Mouse (Mus musculus) liver, embryonic 14.5 days (tissue): ENCODE data around the gene Vwce. TPM values are rescaled to one million over a fixed set of nuclear protein-coding genes. Genes with fewer than 3 reads are reported as not detected.
A peak's percentile ranks its signal among the peaks of the same experiment; 100 is the strongest.

Experiments
- ATAC-seq: fragments of 200-750 bp; cut with Nextera tagmentation; 2 replicates; pipeline ENCODE4 v1.8.0; 2017; ENCODE audit warnings: moderate number of reproducible peaks, mild to moderate bottlenecking, moderate library complexity; ENCODE audit not compliant: insufficient read depth
- DNase-seq, 3 experiments: peaks; one replicate each; pipeline ENCODE4 v3.0.0-alpha.2; 2012 to 2013; ENCODE audit warnings: low read depth in 3 of 3, low spot score in 3 of 3
- H3K27ac ChIP-seq: fragments of 300-500 bp; sonication (generic); 2 replicates; pipeline ENCODE4 v1.5.1; 2014; ENCODE audit warnings: moderate library complexity, mild to moderate bottlenecking, control low read depth, inconsistent platforms
- H3K27me3 ChIP-seq: fragments of 300-500 bp; sonication (generic); 2 replicates; pipeline ENCODE4 v1.6.1; 2014; ENCODE audit warnings: mild to moderate bottlenecking, low read length, moderate library complexity; ENCODE audit not compliant: control insufficient read depth, insufficient read depth
- H3K36me3 ChIP-seq: fragments of 300-500 bp; sonication (generic); replicated peaks from 2 replicates; pipeline ENCODE4 v1.6.1; 2014; ENCODE audit warnings: low read depth; ENCODE audit not compliant: control insufficient read depth, insufficient read depth
- H3K4me1 ChIP-seq, 2 experiments: fragments of 200-500 bp in 1 of 2; fragments of 300-500 bp in 1 of 2; sonication (generic) in 1 of 2; replicated peaks; 2 replicates each; pipeline ENCODE4 v1.6.1; 2012 to 2014; ENCODE audit warnings: antibody characterized with exemption in 1 of 2, inconsistent platforms in 1 of 2, low read length in 1 of 2; ENCODE audit not compliant: control insufficient read depth in 2 of 2, insufficient read depth in 2 of 2
- H3K4me2 ChIP-seq: fragments of 300-500 bp; sonication (generic); 2 replicates; pipeline ENCODE4 v1.6.1; 2014; ENCODE audit warnings: low read depth, mild to moderate bottlenecking, control low read depth, moderate library complexity
- H3K4me3 ChIP-seq, 2 experiments: fragments of 200-500 bp in 1 of 2; fragments of 300-500 bp in 1 of 2; sonication (generic) in 1 of 2; 2 replicates each; pipeline ENCODE4 v1.5.1; 2012 to 2014; ENCODE audit warnings: low read depth in 2 of 2, low read length in 2 of 2, mild to moderate bottlenecking in 2 of 2, control low read depth in 1 of 2, inconsistent platforms in 1 of 2, moderate library complexity in 1 of 2; ENCODE audit not compliant: insufficient read depth in 1 of 2
- H3K9ac ChIP-seq: fragments of 300-500 bp; sonication (generic); replicated peaks from 2 replicates; pipeline ENCODE4 v1.6.1; 2014; ENCODE audit warnings: mild to moderate bottlenecking, control low read depth, moderate library complexity
- H3K9me3 ChIP-seq: fragments of 300-500 bp; sonication (generic); 2 replicates; pipeline ENCODE4 v1.6.1; 2016; ENCODE audit warnings: low read length, mixed read lengths; ENCODE audit not compliant: control insufficient read depth
- CTCF ChIP-seq: IDR thresholded peaks from 2 replicates; pipeline ENCODE4 v1.5.1; 2016; ENCODE audit warnings: antibody characterized with exemption, low read depth, control low read depth
- EP300 ChIP-seq: IDR thresholded peaks from 2 replicates; pipeline ENCODE4 v1.6.1; 2016; ENCODE audit warnings: antibody characterized with exemption, low read depth
- WGBS: fragments of 180-500 bp; shearing (Covaris S2); extraction: QIAGEN DNeasy Blood & Tissue Kit; methylation state at CpG from one replicate; pipeline ENCODE4 v1.1.7; 2014; ENCODE audit not compliant: insufficient replicate concordance; 5-methylcytosine and 5-hydroxymethylcytosine counted together
- polyA plus RNA-seq, 2 experiments: library from polyadenylated mRNA; depleted of rRNA in 1 of 2; stranded (reverse) in 1 of 2; unstranded in 1 of 2; fragments of >200 nt; fragmentation: Nextera tagmentation in 1 of 2; extraction: Ambion mirVana in 1 of 2; gene quantifications; 2 replicates each; pipeline versions ENCODE4 v1.2.1 to v1.2.3; 2012 to 2014

Gene Vwce
- polyA plus RNA-seq, 2 experiments: 5.4 to 6.7 TPM

GRCm38 (mm10) chr19:10608573-10609240, 25.3 kb upstream of the Vwce start:
- 92% methylated on average over 5 of the region's 5 CpGs for WGBS
- TF ChIP-seq EP300 (no peak), CTCF (no peak)

GRCm38 (mm10) chr19:10634872-10635318, 882 bp downstream of the Vwce start:
- peak; percentile 88 for ATAC-seq
- Histone ChIP-seq H3K36me3 (peaks cover 2% of the 10 kb centered on the region), H3K4me3 (peak overlapping the region; percentile 61 to 68), H3K4me1 (peaks cover 27 to 28% of the 10 kb centered on the region in 2 experiments), H3K9ac (peak overlapping the region; percentile 71), H3K27me3 (no peaks in the 10 kb centered on the region), H3K9me3 (no peaks in the 10 kb centered on the region), H3K27ac (no peak overlapping the region; the same call in 1 of the 2 replicates), H3K4me2 (peak overlapping the region; percentile 93)
- DNase-seq: peak; percentile 50 to 56 (median 51)
- TF ChIP-seq CTCF: no peak
- no peak for TF ChIP-seq EP300
- 4% methylated on average over 21 of the region's 21 CpGs for WGBS

More at GRCm38 (mm10) chr19:10608573-10609240, 25.3 kb upstream of the Vwce start:
- H3K9me3 ChIP-seq: no peaks in the 10 kb centered on the region
- DNase-seq (no peak), ATAC-seq (no peak)
- no peak overlapping the region for H3K4me3 ChIP-seq
- no peaks in the 10 kb centered on the region for H3K27me3 ChIP-seq
- H3K4me2 ChIP-seq: no peak overlapping the region
- H3K4me1 ChIP-seq: peaks cover 0 to 19% of the 10 kb centered on the region in 2 experiments; a peak in 2 of 4 replicates
- no peak overlapping the region for H3K9ac ChIP-seq
- H3K27ac ChIP-seq: no peak overlapping the region
- H3K36me3 ChIP-seq: peaks cover 64% of the 10 kb centered on the region

- DNase-seq: no peak
- Histone ChIP-seq H3K4me2 (no peak overlapping the region), H3K27ac (no peak overlapping the region), H3K27me3 (no peaks in the 10 kb centered on the region), H3K36me3 (no peaks in the 10 kb centered on the region), H3K9ac (no peak overlapping the region), H3K9me3 (no peaks in the 10 kb centered on the region), H3K4me1 (peaks cover 29 to 35% of the 10 kb centered on the region in 2 experiments), H3K4me3 (no peak overlapping the region)
- TF ChIP-seq EP300 (no peak), CTCF (no peak)
- ATAC-seq: no peak
- 61% methylated on average over 7 of the region's 7 CpGs for WGBS
These were observed 3.8 kb downstream of the Vwce start for GRCm38 (mm10) chr19:10637840-10638239.

DNA sequence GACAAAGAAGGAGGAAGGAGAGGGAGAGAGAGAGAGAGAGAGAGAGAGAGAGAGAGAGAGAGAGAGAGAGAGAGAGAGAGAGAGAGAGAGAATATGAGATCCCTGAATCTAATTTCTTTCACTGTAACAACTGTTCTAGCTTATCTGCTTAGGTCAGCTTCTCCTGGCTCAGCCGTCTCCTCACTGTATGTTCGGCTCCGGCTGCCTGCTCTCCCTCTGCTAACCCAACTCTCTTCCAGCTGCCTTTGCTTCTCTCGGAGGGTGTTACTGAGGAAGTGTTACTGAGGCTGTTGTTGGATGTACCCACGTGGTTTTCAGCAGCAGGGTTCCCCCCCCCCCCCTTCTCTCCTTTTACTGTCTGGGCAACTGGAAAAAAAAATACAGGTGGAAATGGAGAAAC, 6.1 kb downstream of the Vwce start:
- 6% methylated on average over 5 of the region's 5 CpGs for WGBS
- Histone ChIP-seq H3K27ac (peak overlapping the region; percentile 50), H3K9ac (peak overlapping the region; percentile 40; the same call in 1 of the 2 replicates), H3K4me3 (no peak overlapping the region), H3K27me3 (no peaks in the 10 kb centered on the region), H3K9me3 (no peaks in the 10 kb centered on the region), H3K4me1 (peaks cover 25 to 28% of the 10 kb centered on the region in 2 experiments), H3K4me2 (peak overlapping the region; percentile 44), H3K36me3 (no peaks in the 10 kb centered on the region)
- ATAC-seq (peak; percentile 64; the same call in 1 of the 2 replicates), DNase-seq (peak in 1 of 3 experiments; percentile 36)
- TF ChIP-seq EP300 (no peak), CTCF (no peak)

DNA sequence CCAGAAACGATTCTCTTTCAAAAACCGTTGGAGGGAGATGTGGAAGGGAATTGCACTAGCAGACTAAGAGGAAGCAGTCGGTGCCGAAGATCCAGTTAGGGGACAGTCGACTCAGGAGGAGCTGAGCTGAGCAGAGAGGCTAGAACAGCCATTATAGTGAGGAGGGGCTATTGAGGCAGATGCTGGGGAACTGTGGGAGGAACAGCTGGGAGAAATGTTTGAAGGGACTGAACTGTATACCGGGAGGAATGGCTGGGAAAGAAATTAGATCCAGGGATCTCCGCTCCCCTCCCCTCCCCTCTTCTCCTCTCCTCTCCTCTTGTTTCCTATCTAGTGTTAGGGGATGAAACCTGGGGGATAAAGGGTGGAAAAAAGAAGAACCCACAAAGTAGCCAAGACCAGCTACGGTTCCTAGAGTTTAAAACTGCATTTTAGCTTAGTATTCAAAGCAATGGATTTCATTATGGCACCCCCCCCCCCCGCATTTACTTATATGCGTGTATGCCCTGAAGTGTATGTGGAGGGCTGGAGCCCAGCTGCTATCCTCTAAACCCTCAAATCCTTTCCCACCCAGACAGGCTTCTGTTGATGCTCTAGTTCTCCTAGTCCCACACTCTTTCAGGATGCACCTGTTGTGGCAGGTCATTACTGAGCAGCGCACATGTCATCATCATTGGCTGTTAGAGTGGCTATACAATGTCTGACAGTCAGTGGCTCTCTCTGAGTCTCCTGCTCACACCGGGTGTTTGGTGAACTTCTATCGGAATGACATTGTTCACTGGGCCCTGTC, 6.8 kb downstream of the Vwce start:
- Histone ChIP-seq H3K4me1 (peaks cover 20 to 21% of the 10 kb centered on the region in 2 experiments), H3K4me3 (no peak overlapping the region), H3K36me3 (no peaks in the 10 kb centered on the region), H3K9me3 (no peaks in the 10 kb centered on the region), H3K27ac (no peak overlapping the region), H3K27me3 (no peaks in the 10 kb centered on the region), H3K9ac (peak overlapping the region; percentile 40; the same call in 1 of the 2 replicates), H3K4me2 (peak overlapping the region; percentile 44)
- no peak for ATAC-seq
- no peak for DNase-seq
- TF ChIP-seq EP300: no peak
- no peak for TF ChIP-seq CTCF
- WGBS: 52% methylated on average over 13 of the region's 13 CpGs
